In genomic region chr14:49829192-49830171, GRCm38 (mm10) we compare ENCODE assay signal across 9 mouse cellular contexts. TPM values are rescaled to one million over a fixed set of nuclear protein-coding genes. Genes with fewer than 3 reads are reported as not detected.
DNase-seq lines count a peak whose midpoint lies in the region; ATAC-seq and TF ChIP-seq lines count a peak whose summit lies in the region.
"Had no signal": no experiment of that assay in that cellular context is flagged by ENCODE, and none has a peak within 500 bp of the region (broad histone marks: within the 10 kb centered on the region; RNA-seq: fewer than 3 reads in every experiment).

No protein-coding gene starts in this region.

- no peak for ATAC-seq in embryonic facial prominence, embryonic 15.5 days (ENCODE audit: insufficient number of reproducible peaks, low FRiP score, low TSS enrichment, low read depth)
- peak; percentile 81 for ATAC-seq in kidney, embryonic 16.5 days (ENCODE audit: low FRiP score, low TSS enrichment)
- ATAC-seq in midbrain, embryonic 13.5 days = peak; percentile 87
- no peak for ATAC-seq in erythroblast, adult 5-6 weeks (replicated peaks; ENCODE audit: low FRiP score, poor library complexity, severe bottlenecking)

- H3K4me1 ChIP-seq in kidney, adult 2 months (ENCODE audit: control insufficient read depth, insufficient read depth, low read length) = no peaks in the 10 kb centered on the region
- peaks cover 3% of the 10 kb centered on the region; the same call in 1 of the 2 replicates for H3K4me1 ChIP-seq in embryonic facial prominence, embryonic 15.5 days
- no peaks in the 10 kb centered on the region for H3K4me1 ChIP-seq in kidney, embryonic 16.5 days (ENCODE audit: insufficient read depth, low read length)
- peaks cover 7% of the 10 kb centered on the region; the same call in 1 of the 2 replicates for H3K4me1 ChIP-seq in midbrain, embryonic 13.5 days (replicated peaks)
- H3K4me1 ChIP-seq: megakaryocyte, embryonic 14.5 days had no signal

- H3K4me2 ChIP-seq in embryonic facial prominence, embryonic 15.5 days (replicated peaks) = peak overlapping the region; percentile 40
- peak overlapping the region; percentile 51 for H3K4me2 ChIP-seq in kidney, embryonic 16.5 days (replicated peaks; ENCODE audit: low read depth, low read length)
- peak overlapping the region; percentile 51 for H3K4me2 ChIP-seq in midbrain, embryonic 13.5 days (replicated peaks)

- peak; percentile 23 for DNase-seq in kidney, adult 2 months
- DNase-seq in kidney, adult 18-20 months = no peak
- no peak for DNase-seq in frontal cortex, postnatal 25 days (ENCODE audit: low spot score in 2 of 2)
- no peak for DNase-seq in left cerebral cortex, postnatal 10 days (ENCODE audit: extremely low spot score in 1 of 2, low spot score in 2 of 2)

- no peaks in the 10 kb centered on the region for H3K36me3 ChIP-seq in kidney, adult 2 months (ENCODE audit: control insufficient read depth, insufficient read depth, low read length)
- H3K36me3 ChIP-seq in embryonic facial prominence, embryonic 15.5 days = no peaks in the 10 kb centered on the region
- H3K36me3 ChIP-seq in kidney, embryonic 16.5 days (ENCODE audit: insufficient read depth, low read length) = no peaks in the 10 kb centered on the region
- H3K36me3 ChIP-seq in midbrain, embryonic 13.5 days = no peaks in the 10 kb centered on the region

- intact Hi-C loops in left cerebral cortex, postnatal 10 days (cut with DNase I) = loop anchor here (5.0 to 10.0 kb wide), 2 partner anchors 72 to 595 kb away; no protein-coding TSS in a partner anchor

- no peak overlapping the region for H3K9ac ChIP-seq in embryonic facial prominence, embryonic 15.5 days
- 0 out of 2 replicates have a peak overlapping the region, but pooled peaks have one; percentile 26 for H3K9ac ChIP-seq in kidney, embryonic 16.5 days (replicated peaks; ENCODE audit: low read length)
- peak overlapping the region; percentile 1 for H3K9ac ChIP-seq in midbrain, embryonic 13.5 days (replicated peaks)

- TF ChIP-seq POLR2A in kidney, adult 2 months (IDR thresholded peaks at IDR 0.05; ENCODE audit: low read depth, low read length) = no peak

- no peaks in the 10 kb centered on the region for H3K9me3 ChIP-seq in embryonic facial prominence, embryonic 15.5 days (replicated peaks)
- H3K9me3 ChIP-seq in kidney, embryonic 16.5 days (ENCODE audit: low read length) = no peaks in the 10 kb centered on the region
- no peaks in the 10 kb centered on the region for H3K9me3 ChIP-seq in midbrain, embryonic 13.5 days
- H3K9me3 ChIP-seq: megakaryocyte, embryonic 14.5 days had no signal

- WGBS in kidney, adult 2 months = 17% methylated on average over 17 of the region's 17 CpGs
- WGBS in embryonic facial prominence, embryonic 15.5 days = 11% methylated on average over 17 of the region's 17 CpGs
- 12% methylated on average over 17 of the region's 17 CpGs for WGBS in kidney, embryonic 16.5 days
- WGBS in midbrain, embryonic 13.5 days = 11% methylated on average over 17 of the region's 17 CpGs

- no peak for TF ChIP-seq CTCF in kidney, adult 2 months (conservative IDR thresholded peaks at IDR 0.05; ENCODE audit: insufficient read depth, insufficient read length, low read depth, low read length)

- no peak overlapping the region for H3K27ac ChIP-seq in kidney, adult 2 months (ENCODE audit: insufficient read depth, low read depth, low read length)
- no peak overlapping the region for H3K27ac ChIP-seq in embryonic facial prominence, embryonic 15.5 days (replicated peaks)
- no peak overlapping the region for H3K27ac ChIP-seq in kidney, embryonic 16.5 days (ENCODE audit: low read length)
- no peak overlapping the region for H3K27ac ChIP-seq in midbrain, embryonic 13.5 days

- H3K4me3 ChIP-seq in kidney, adult 2 months (ENCODE audit: insufficient read depth, low read depth, low read length) = no peak overlapping the region
- peak overlapping the region; percentile 18; the same call in 1 of the 2 replicates for H3K4me3 ChIP-seq in embryonic facial prominence, embryonic 15.5 days (replicated peaks)
- peak overlapping the region; percentile 24 for H3K4me3 ChIP-seq in kidney, embryonic 16.5 days (ENCODE audit: low read length)
- peak overlapping the region; percentile 29 for H3K4me3 ChIP-seq in midbrain, embryonic 13.5 days (replicated peaks)
- H3K4me3 ChIP-seq: megakaryocyte, embryonic 14.5 days had no signal

- H3K27me3 ChIP-seq in kidney, adult 2 months (replicated peaks; ENCODE audit: control insufficient read depth, insufficient read depth, low read length) = no peaks in the 10 kb centered on the region
- H3K27me3 ChIP-seq in embryonic facial prominence, embryonic 15.5 days = no peaks in the 10 kb centered on the region
- H3K27me3 ChIP-seq in kidney, embryonic 16.5 days (ENCODE audit: insufficient read depth, low read length) = no peaks in the 10 kb centered on the region
- no peaks in the 10 kb centered on the region for H3K27me3 ChIP-seq in midbrain, embryonic 13.5 days
- H3K27me3 ChIP-seq: megakaryocyte, embryonic 14.5 days had no signal

RNA-seq across cellular contexts. Expression of gene Armh4, which starts 46.3 kb away (rescaled TPM):
- polyA plus RNA-seq in kidney, adult 2 months (2012; rRNA removed) = 6.4 and 7.3 TPM in 2 replicates
- polyA plus RNA-seq in embryonic facial prominence, embryonic 15.5 days (2015; fragmentation: Nextera tagmentation; extraction: Ambion mirVana) = 24.2 and 25.4 TPM in 2 replicates
- polyA plus RNA-seq in kidney, embryonic 16.5 days (2015; fragmentation: Nextera tagmentation; extraction: Ambion mirVana) = 7.6 and 8.2 TPM in 2 replicates
- polyA plus RNA-seq in midbrain, embryonic 13.5 days (2015; fragmentation: Nextera tagmentation; extraction: Ambion mirVana) = 31.0 and 32.9 TPM in 2 replicates
- not detected in 2 replicates for total RNA-seq in erythroblast, adult 5-6 weeks (2015; ENCODE audit: low replicate concordance)
- not detected in 2 replicates for total RNA-seq in erythroblast, adult 5-6 weeks (2017; ENCODE audit: low replicate concordance)
- 10 to 100 TPM; 28.4 to 28.5 TPM for total RNA-seq in left cerebral cortex, postnatal 10 days (2021)

Comparison
In these comparisons a context has a peak if more than half of its experiments do, and no peak if none do; other contexts are left out.
1. ATAC-seq: peak in kidney, embryonic 16.5 days (single experiment) and midbrain, embryonic 13.5 days (single experiment); none in embryonic facial prominence, embryonic 15.5 days (single experiment) and erythroblast, adult 5-6 weeks (single experiment).
2. Peak in every context shown above with its lines, with median percentiles within 50 percentile points of each other: H3K4me2 ChIP-seq.